Mouse (Mus musculus) limb, embryonic 11.5 days (tissue): ENCODE results near the gene Mapk1ip1l. TPM values are rescaled to one million over a fixed set of nuclear protein-coding genes. Genes with fewer than 3 reads are reported as not detected.

Source experiments
- ATAC-seq: fragments of 200-750 bp; cut with Nextera tagmentation; 2 replicates; pipeline ENCODE4 v1.8.0; 2017; ENCODE audit warnings: low read depth; ENCODE audit not compliant: insufficient number of reproducible peaks, low FRiP score, low TSS enrichment
- DNase-seq: peaks from one replicate; pipeline ENCODE4 v3.0.0-alpha.2; 2015; ENCODE audit warnings: low spot score
- H3K27ac ChIP-seq: fragments of 300-500 bp; sonication (generic); replicated peaks from 2 replicates; pipeline ENCODE4 v1.5.1; 2014; ENCODE audit warnings: low read depth, mild to moderate bottlenecking, low read length
- H3K27me3 ChIP-seq: fragments of 300-500 bp; sonication (generic); 2 replicates; pipeline ENCODE4 v1.6.1; 2014; ENCODE audit warnings: mild to moderate bottlenecking, low read length, mixed read lengths; ENCODE audit not compliant: control insufficient read depth, insufficient read depth
- H3K36me3 ChIP-seq: fragments of 300-500 bp; sonication (generic); 2 replicates; pipeline ENCODE4 v1.6.1; 2014; ENCODE audit warnings: mild to moderate bottlenecking, low read length, moderate library complexity, mixed read lengths; ENCODE audit not compliant: control insufficient read depth, insufficient read depth
- H3K4me1 ChIP-seq: fragments of 300-500 bp; sonication (generic); 2 replicates; pipeline ENCODE4 v1.6.1; 2014; ENCODE audit warnings: low read length, mixed read lengths; ENCODE audit not compliant: control insufficient read depth, insufficient read depth
- H3K4me2 ChIP-seq: fragments of 300-500 bp; sonication (generic); 2 replicates; pipeline ENCODE4 v1.6.1; 2014; ENCODE audit warnings: low read depth, mild to moderate bottlenecking, moderate library complexity; ENCODE audit not compliant: severe bottlenecking
- H3K4me3 ChIP-seq: fragments of 300-500 bp; sonication (generic); 2 replicates; pipeline ENCODE4 v1.5.1; 2014; ENCODE audit warnings: low read depth, low read length
- H3K9ac ChIP-seq: fragments of 300-500 bp; sonication (generic); 2 replicates; pipeline ENCODE4 v1.6.1; 2014; ENCODE audit warnings: mild to moderate bottlenecking, low read length
- H3K9me3 ChIP-seq: fragments of 300-500 bp; sonication (generic); 2 replicates; pipeline ENCODE4 v1.6.1; 2016; ENCODE audit warnings: low read length; ENCODE audit not compliant: control insufficient read depth
- WGBS: fragments of 180-500 bp; shearing (Covaris S2); extraction: QIAGEN DNeasy Blood & Tissue Kit; methylation state at CpG from one replicate; pipeline ENCODE4 v1.1.7; 2014; 5-methylcytosine and 5-hydroxymethylcytosine counted together
- polyA plus RNA-seq: library from polyadenylated mRNA; unstranded; fragments of >200 nt; fragmentation: Nextera tagmentation; extraction: Ambion mirVana; gene quantifications from 2 replicates; pipeline ENCODE4 v1.2.1, GENCODE M21; 2014

The Mapk1ip1l gene
- polyA plus RNA-seq, 1 experiment from 2014 or later: 127 TPM

DNA sequence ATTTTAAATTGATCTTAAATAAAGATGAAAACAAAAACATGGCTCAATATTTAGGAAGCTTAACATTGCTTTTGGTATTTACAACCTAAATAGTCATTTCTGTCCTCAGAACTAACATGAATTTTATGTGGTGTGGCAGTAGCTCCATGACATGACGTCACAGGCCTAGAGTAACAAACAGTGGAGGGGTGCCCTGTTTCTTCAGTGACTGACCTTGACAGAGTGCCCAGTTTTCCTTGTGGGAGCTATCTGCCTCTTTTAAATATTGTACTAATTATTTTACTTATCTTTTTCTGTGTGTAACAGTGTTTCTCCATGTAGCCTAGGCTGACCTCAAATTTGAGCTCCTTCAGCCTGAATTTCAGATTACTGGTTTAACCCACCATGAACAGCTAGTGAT lies 6.3 kb upstream of the Mapk1ip1l start:
- H3K27ac ChIP-seq: no peak overlapping the region
- H3K9me3 ChIP-seq: no peaks in the 10 kb centered on the region
- H3K4me1 ChIP-seq: no peaks in the 10 kb centered on the region
- WGBS: 73% methylated on average over 1 of the region's 1 CpGs
- ATAC-seq: no peak
- no peak overlapping the region for H3K4me3 ChIP-seq
- peaks cover 4% of the 10 kb centered on the region; the same call in 1 of the 2 replicates for H3K36me3 ChIP-seq
- DNase-seq: no peak
- no peaks in the 10 kb centered on the region for H3K27me3 ChIP-seq
- H3K9ac ChIP-seq: no peak overlapping the region
- no peak overlapping the region for H3K4me2 ChIP-seq

DNA sequence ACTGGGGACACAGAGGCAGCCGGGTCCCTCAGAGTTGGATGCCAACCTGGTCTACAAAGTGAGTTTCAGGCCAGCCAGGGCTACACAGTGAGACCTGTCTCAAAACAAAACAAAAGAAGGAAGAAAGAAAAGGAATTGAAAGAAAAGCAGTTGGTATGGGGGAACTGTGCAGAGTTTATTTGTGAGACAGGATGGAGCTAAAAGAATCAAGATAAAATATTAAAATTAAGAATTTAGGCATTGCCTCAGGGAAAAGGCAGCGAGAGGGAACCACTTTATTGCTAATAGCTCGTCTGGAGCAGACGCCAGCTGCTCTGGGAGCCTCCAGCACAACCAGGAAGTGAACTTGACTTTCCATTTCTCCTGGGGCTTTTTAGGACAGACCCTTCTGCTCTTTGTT lies 3.9 kb upstream of the Mapk1ip1l start:
- ATAC-seq: no peak
- Histone ChIP-seq H3K9me3 (no peaks in the 10 kb centered on the region), H3K9ac (no peak overlapping the region), H3K4me2 (no peak overlapping the region), H3K36me3 (peaks cover 4% of the 10 kb centered on the region; the same call in 1 of the 2 replicates), H3K27me3 (no peaks in the 10 kb centered on the region), H3K4me1 (no peaks in the 10 kb centered on the region), H3K4me3 (no peak overlapping the region), H3K27ac (no peak overlapping the region)
- WGBS: 43% methylated on average over 4 of the region's 4 CpGs
- DNase-seq: no peak

DNA sequence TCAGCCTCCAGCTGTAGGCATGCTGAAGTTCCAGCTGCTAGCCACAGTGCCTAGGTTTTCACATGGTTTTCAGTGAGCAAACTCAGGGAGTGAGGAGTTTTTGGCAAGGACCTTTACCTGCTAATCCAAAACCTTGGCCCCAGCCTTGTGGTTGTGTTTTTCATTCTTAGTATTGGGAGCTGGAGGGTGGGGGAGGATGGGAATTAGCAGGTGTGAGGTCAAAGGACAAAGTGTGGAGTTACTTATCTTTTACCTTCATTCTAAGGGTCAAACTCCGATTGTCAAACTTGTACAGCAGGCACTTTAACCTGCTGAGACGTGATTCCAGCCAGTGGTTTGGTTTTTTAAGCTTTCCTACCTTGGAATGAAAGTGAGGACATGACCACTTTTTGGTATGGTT lies 1.8 kb upstream of the Mapk1ip1l start:
- 67% methylated on average over 2 of the region's 2 CpGs for WGBS
- Histone ChIP-seq H3K27me3 (no peaks in the 10 kb centered on the region), H3K9ac (no peak overlapping the region), H3K27ac (no peak overlapping the region), H3K4me1 (peaks cover 3% of the 10 kb centered on the region; the same call in 1 of the 2 replicates), H3K36me3 (no peaks in the 10 kb centered on the region; the same call in 1 of the 2 replicates), H3K4me2 (no peak overlapping the region), H3K4me3 (no peak overlapping the region), H3K9me3 (no peaks in the 10 kb centered on the region)
- no peak for ATAC-seq
- peak; percentile 19 for DNase-seq

DNA sequence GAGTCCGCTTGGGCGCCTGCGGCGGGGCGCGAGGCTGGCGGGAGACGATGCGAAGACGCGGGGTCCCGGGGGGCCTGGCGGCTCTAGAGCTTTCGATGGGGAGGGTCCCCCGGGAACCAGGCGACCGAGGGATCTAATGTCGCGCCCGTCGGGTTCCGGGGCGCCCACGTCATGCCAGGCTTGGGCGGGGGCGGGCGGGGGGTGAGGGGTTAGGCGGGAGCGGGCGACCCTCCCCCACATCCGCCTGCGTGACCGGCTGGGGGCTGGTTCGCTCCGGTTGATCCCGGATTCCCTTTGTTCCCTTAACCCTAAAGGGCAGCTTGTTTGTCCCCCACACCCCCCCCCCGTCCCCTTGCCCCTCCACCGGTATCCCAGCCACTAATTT lies 334 bp downstream of the Mapk1ip1l start:
- H3K9me3 ChIP-seq: no peaks in the 10 kb centered on the region
- H3K27ac ChIP-seq: peak overlapping the region; percentile 94
- 0% methylated on average over 33 of the region's 38 CpGs for WGBS
- H3K9ac ChIP-seq: peak overlapping the region; percentile 98
- peak overlapping the region; percentile 72 for H3K4me2 ChIP-seq
- DNase-seq (peak; percentile 80), ATAC-seq (peak; percentile 77)
- H3K4me3 ChIP-seq: peak overlapping the region; percentile 91
- H3K27me3 ChIP-seq: no peaks in the 10 kb centered on the region
- peaks cover 3% of the 10 kb centered on the region; the same call in 1 of the 2 replicates for H3K4me1 ChIP-seq
- H3K36me3 ChIP-seq: peaks cover 2% of the 10 kb centered on the region; the same call in 1 of the 2 replicates

DNA sequence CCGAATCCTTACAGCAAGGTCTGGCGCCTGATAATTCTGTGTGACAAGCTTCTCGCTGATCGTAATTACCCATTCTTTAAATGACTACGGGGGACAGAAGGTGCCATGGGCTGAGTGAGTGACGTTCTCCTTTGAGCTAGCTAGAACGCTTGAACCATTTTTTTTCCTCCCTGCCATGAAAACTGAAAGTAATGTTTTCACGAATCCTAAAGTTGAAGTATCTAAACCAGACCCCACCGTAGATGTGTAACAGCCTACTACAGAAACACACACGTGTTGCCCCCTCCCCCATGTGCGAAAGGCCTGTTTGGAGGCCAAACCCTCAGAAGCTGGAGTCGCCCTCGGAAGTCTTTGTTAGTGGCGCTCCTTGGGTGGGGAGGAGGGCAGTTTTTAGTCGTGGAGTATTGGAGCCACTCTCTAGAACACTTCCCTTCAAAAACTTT lies 774 bp downstream of the Mapk1ip1l start:
- Histone ChIP-seq H3K4me3 (peak overlapping the region; percentile 91), H3K4me1 (peaks cover 3% of the 10 kb centered on the region; the same call in 1 of the 2 replicates), H3K36me3 (peaks cover 2% of the 10 kb centered on the region; the same call in 1 of the 2 replicates), H3K9me3 (no peaks in the 10 kb centered on the region), H3K9ac (peak overlapping the region; percentile 98), H3K4me2 (peak overlapping the region; percentile 72), H3K27me3 (no peaks in the 10 kb centered on the region), H3K27ac (peak overlapping the region; percentile 94)
- peak; percentile 52; the same call in 1 of the 2 replicates for ATAC-seq
- peak; percentile 74 for DNase-seq
- WGBS: 0% methylated on average over 15 of the region's 15 CpGs

DNA sequence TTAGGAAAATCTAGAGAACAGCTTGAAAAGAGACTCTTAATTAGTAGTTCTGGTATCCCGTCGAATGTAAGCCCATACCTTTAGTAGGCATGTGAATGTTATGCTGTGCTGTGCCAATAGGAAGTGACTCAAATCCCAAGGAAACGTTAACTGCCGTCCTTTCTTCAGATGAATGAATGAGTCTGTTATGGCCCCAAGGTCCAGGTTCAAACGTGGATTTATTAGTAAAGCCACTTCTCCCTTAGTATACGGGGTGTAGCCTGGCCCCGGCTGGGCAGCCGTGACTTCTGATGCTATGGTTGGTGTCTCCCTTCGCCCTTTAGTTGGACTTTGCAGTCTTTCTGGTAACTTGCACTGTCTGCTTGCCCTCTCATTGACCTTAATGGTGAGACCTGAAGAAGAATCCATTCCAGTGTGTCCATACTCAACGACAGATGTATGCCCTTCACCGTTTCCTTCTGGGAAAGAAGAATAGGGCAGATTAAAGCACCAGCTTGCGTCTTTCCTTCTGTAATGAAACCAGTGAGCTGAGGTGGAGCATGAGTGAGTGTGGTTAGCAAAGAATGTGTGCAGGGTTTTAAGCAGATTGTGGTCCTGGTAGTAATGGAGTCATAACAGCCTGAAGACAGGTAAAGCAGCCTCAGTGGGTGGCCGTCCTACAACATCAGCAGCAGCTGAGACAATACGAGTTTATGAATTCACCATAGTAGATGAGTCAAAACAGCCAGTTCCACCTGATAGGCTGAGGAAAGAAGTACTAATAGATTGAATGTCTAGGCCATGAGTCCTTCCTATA lies 5.0 kb downstream of the Mapk1ip1l start:
- peaks cover 7% of the 10 kb centered on the region; the same call in 1 of the 2 replicates for H3K36me3 ChIP-seq

DNA sequence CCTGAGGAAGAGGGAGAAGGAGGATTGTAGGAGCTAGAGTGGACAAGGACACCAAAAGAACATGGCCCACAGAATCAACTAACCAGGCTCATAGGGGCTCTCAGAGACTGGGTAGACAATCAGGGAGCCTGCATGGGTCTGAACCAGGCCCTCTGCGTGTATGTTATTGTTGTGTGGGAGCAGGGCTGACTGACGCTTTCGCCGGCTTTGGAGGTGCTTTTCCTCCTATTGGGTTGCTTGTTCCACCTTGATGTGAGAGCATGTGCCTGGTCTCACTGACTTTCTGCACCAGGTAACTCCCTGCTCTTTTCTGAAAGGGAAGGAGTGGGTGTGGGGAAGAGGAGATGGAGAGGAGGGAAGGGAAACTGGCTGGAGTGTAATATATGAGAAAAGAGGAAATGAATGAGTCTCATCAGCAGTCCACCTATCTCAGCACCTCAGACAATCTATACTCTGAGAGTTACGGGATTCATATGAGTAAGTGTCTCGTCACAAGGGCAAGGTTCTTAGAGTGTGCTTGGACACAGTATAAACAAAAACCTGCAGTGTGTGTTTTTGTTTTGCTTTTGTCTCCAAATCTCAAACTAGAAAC lies 6.8 kb downstream of the Mapk1ip1l start:
- ATAC-seq: no peak
- Histone ChIP-seq H3K27ac (no peak overlapping the region), H3K4me1 (no peaks in the 10 kb centered on the region), H3K9ac (no peak overlapping the region), H3K27me3 (no peaks in the 10 kb centered on the region), H3K4me2 (no peak overlapping the region), H3K36me3 (peaks cover 9% of the 10 kb centered on the region; the same call in 1 of the 2 replicates), H3K9me3 (no peaks in the 10 kb centered on the region), H3K4me3 (no peak overlapping the region)
- peak; percentile 19 for DNase-seq
- WGBS: 92% methylated on average over 6 of the region's 6 CpGs

More for the DNA sequence above, 5.0 kb downstream of the Mapk1ip1l start:
- Histone ChIP-seq H3K4me3 (no peak overlapping the region), H3K4me1 (peaks cover 3% of the 10 kb centered on the region; the same call in 1 of the 2 replicates), H3K9ac (no peak overlapping the region), H3K9me3 (no peaks in the 10 kb centered on the region), H3K4me2 (no peak overlapping the region), H3K27me3 (no peaks in the 10 kb centered on the region), H3K27ac (no peak overlapping the region)
- DNase-seq: no peak
- no peak for ATAC-seq
- WGBS: 88% methylated on average over 14 of the region's 14 CpGs

DNA sequence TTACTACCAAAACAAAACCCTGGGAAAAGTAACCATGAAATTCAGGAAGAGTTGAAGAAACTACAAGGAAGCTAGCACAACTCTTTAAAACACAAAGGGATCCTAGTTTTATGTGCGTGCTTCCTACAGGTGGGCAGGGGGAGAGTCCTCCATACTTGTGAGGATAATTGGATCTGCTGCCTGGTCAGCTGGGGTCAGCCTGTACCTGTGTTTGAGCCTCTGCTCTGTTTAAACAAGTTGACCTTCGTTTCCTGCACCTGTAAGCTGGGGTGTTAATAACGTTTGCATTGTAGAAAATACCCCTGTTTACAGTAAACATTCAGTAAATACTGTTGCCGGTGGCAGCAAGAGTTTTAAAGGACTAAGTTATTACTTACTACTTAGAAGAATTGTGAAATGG lies 7.9 kb downstream of the Mapk1ip1l start:
- H3K4me2 ChIP-seq: no peak overlapping the region
- peaks cover 19% of the 10 kb centered on the region; the same call in 1 of the 2 replicates for H3K36me3 ChIP-seq
- H3K27me3 ChIP-seq: no peaks in the 10 kb centered on the region
- no peak overlapping the region for H3K27ac ChIP-seq
- no peak overlapping the region for H3K9ac ChIP-seq
- H3K4me3 ChIP-seq: no peak overlapping the region
- H3K9me3 ChIP-seq: no peaks in the 10 kb centered on the region
- DNase-seq (peak; percentile 16), ATAC-seq (no peak)
- H3K4me1 ChIP-seq: no peaks in the 10 kb centered on the region
- 89% methylated on average over 4 of the region's 4 CpGs for WGBS
